Mouse (Mus musculus): ENCODE data around the gene Gm34302. TPM values are rescaled to one million over a fixed set of nuclear protein-coding genes. Genes with fewer than 3 reads are reported as not detected.
"Not testable (repeated sequence)": the region's sequence is repeated elsewhere in the genome, so short reads cannot be mapped to it uniquely, and the experiment has no call there.

The Gm34302 gene
- not detected in 2 replicates for polyA plus RNA-seq (2015; fragmentation: Nextera tagmentation; extraction: Ambion mirVana)

DNA sequence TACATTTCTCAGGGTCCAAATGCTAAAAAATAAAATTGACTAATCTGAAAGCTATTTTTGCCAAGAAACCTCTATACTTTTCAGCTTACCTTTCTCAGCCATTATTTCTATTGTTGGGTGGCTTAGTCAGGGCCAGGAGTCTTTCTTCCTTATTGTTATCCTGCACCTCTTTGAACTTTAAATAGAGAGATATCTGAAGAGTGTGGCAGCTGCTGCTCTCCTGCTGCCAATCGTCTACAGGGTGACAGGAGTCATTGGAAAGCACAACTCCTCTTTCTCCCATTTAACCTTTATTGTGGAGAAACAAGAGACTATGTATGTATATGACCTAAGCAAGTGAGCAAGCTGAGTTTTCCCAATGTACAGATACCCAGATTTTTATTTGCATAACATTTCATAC is at the start of gene Gm34302:
Gene Gm34302 (minus strand): TSS at position 154 of the 400 bp plus-strand sequence.
- Histone ChIP-seq H3K36me3 (replicated peaks) (no peaks in the 10 kb centered on the region), H3K27ac (no peak within 1 kb of the TSS), H3K9me3 (no peaks in the 10 kb centered on the region), H3K9ac (no peak within 1 kb of the TSS), H3K27me3 (replicated peaks) (no peaks in the 10 kb centered on the region), H3K4me3 (no peak within 1 kb of the TSS), H3K4me1 (no peaks in the 10 kb centered on the region), H3K4me2 (no peak within 1 kb of the TSS)
- WGBS, result 30% methylated on average over 1 of the region's 1 CpGs
- ATAC-seq (replicated peaks), result no peak

GRCm38 (mm10) chr3:63531847-63532246 is 48.2 kb upstream of the Gm34302 start:
- no peak overlapping the region for H3K27ac ChIP-seq
- no peak overlapping the region for H3K4me3 ChIP-seq
- no peaks in the 10 kb centered on the region for H3K27me3 ChIP-seq (replicated peaks)
- H3K36me3 ChIP-seq (replicated peaks), result no peaks in the 10 kb centered on the region
- no peak for ATAC-seq (replicated peaks)
- H3K4me2 ChIP-seq, result no peak overlapping the region
- WGBS, result 60% methylated on average over 1 of the region's 1 CpGs
- no peak overlapping the region for H3K9ac ChIP-seq
- no peaks in the 10 kb centered on the region for H3K4me1 ChIP-seq
- H3K9me3 ChIP-seq, result no peaks in the 10 kb centered on the region

DNA sequence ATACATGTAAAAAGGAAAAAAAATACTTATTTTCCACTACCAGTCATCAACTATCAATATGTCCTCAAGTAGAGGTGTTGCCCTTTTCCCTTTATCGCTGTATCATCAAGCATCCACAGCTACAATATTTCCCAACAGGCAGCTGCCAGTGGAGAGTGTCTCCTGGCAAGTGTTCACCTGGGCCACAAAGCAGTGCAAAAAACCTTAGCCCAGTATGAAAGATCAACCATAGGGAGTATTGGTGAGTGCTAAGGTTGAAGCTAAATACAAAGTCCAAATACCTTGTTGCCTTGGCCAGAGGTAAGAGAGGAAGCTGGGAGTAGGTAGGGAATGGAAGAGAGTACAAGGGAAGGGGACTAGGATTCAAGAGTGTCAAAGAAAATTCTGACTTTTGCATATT is 34.0 kb upstream of the Gm34302 start:
- Histone ChIP-seq H3K36me3 (replicated peaks) (no peaks in the 10 kb centered on the region), H3K27ac (no peak overlapping the region), H3K4me3 (no peak overlapping the region), H3K9ac (no peak overlapping the region), H3K27me3 (replicated peaks) (no peaks in the 10 kb centered on the region), H3K4me2 (no peak overlapping the region), H3K9me3 (no peaks in the 10 kb centered on the region), H3K4me1 (no peaks in the 10 kb centered on the region)
- WGBS, result 93% methylated on average over 1 of the region's 1 CpGs
- ATAC-seq (replicated peaks), result no peak

DNA sequence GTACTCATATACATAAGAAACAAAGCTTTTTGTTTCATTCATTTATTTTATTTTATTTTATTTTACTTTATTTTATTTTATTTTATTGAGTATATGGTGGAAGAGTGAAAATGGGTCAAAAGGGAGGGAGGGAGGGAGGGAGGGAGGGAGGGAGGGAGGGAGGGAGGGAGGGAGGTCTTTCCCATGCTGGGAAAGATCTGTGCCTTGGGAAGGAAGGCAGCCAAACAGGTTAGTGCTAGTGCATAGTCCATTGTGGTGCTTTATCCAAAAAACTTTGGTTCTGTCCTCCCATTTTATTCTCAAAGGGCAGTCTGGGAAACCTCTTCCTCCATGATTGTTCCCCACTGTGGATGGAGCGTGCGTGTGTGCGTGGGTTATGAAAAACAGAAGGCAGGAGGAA is 32.6 kb upstream of the Gm34302 start:
- not testable (repeated sequence) for H3K36me3 ChIP-seq (replicated peaks); H3K9ac ChIP-seq; H3K9me3 ChIP-seq; H3K4me1 ChIP-seq; H3K27ac ChIP-seq; H3K27me3 ChIP-seq (replicated peaks); H3K4me2 ChIP-seq; H3K4me3 ChIP-seq; ATAC-seq (replicated peaks)
- 91% methylated on average over 3 of the region's 3 CpGs for WGBS

DNA sequence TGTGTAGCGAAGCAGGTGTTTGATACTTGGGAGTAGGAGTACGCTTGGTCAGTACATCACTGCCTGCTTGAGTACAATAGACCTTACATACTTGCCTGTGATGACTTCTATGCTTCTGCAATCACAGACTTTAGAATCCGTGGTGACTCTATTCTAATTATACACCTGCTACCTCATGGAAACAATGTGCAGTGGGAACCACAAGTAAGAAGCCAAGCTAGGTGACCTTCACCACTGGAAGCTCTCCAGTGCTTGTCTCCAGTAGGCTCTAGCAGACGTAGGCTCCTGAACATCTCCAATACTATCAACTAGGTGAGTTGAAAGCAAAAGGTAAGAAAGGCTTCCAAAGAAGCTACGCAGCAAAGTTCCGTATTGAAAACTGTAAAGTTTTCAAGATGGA is 27.6 kb upstream of the Gm34302 start:
- WGBS, result 90% methylated on average over 6 of the region's 6 CpGs
- no peak for ATAC-seq (replicated peaks)

DNA sequence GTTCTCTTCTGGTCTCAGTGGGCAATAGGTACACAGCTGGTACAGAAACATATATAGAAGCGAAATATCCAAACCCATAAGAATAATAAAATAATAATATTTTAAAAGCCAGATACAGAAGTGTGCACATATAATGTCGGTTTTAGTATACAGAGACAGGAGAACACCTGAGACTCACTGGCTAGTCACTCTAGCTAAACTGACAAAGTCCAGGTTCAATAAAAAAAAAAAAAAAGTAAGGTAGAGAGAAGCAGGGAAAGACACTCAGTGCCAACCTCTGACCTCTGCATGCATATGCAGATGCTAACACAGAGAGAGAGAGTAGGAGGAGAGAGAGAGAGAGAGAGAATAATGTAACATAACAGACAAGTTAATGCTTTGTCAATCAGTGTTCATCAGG is 25.8 kb upstream of the Gm34302 start:
- no peak overlapping the region for H3K27ac ChIP-seq
- ATAC-seq (replicated peaks), result no peak
- no peaks in the 10 kb centered on the region for H3K27me3 ChIP-seq (replicated peaks)
- H3K4me2 ChIP-seq, result no peak overlapping the region
- 90% methylated on average over 2 of the region's 2 CpGs for WGBS
- H3K36me3 ChIP-seq (replicated peaks), result no peaks in the 10 kb centered on the region
- no peaks in the 10 kb centered on the region for H3K9me3 ChIP-seq
- H3K4me1 ChIP-seq, result no peaks in the 10 kb centered on the region
- H3K4me3 ChIP-seq, result no peak overlapping the region
- no peak overlapping the region for H3K9ac ChIP-seq

More for the DNA sequence above, 27.6 kb upstream of the Gm34302 start:
- Histone ChIP-seq H3K27me3 (replicated peaks) (no peaks in the 10 kb centered on the region), H3K4me1 (no peaks in the 10 kb centered on the region), H3K4me2 (no peak overlapping the region), H3K27ac (no peak overlapping the region), H3K9ac (no peak overlapping the region), H3K9me3 (no peaks in the 10 kb centered on the region), H3K4me3 (no peak overlapping the region), H3K36me3 (replicated peaks) (no peaks in the 10 kb centered on the region)

DNA sequence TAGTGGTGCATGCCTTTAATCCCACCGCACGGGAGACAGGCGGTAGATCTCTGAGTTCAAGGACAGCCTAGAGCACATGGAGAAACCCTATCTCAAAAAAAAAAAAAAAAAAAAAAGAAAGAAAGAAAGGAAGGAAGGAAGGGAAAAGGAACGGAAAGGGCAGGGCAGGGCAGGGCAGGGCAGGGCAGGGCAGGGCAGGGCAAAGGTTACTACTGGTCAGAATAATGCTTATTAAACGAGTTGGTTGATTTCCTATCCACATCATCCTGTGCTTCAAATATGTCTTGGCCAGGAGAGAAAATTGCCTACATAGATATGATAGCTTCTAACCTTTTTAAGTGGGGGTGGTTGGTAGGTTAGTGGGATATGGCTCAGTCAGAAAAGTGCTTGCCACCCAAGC is 25.2 kb upstream of the Gm34302 start:
- H3K4me2 ChIP-seq, result no peak overlapping the region
- H3K27ac ChIP-seq, result no peak overlapping the region
- H3K36me3 ChIP-seq (replicated peaks), result no peaks in the 10 kb centered on the region
- no peaks in the 10 kb centered on the region for H3K27me3 ChIP-seq (replicated peaks)
- no peak overlapping the region for H3K9ac ChIP-seq
- no peaks in the 10 kb centered on the region for H3K4me1 ChIP-seq
- no peak overlapping the region for H3K4me3 ChIP-seq
- 77% methylated on average over 5 of the region's 5 CpGs for WGBS
- no peak for ATAC-seq (replicated peaks)
- no peaks in the 10 kb centered on the region for H3K9me3 ChIP-seq

GRCm38 (mm10) chr3:63504433-63504832 is 20.8 kb upstream of the Gm34302 start:
- no peaks in the 10 kb centered on the region for H3K36me3 ChIP-seq (replicated peaks)
- no peak overlapping the region for H3K4me3 ChIP-seq
- no peak overlapping the region for H3K27ac ChIP-seq
- no peaks in the 10 kb centered on the region for H3K9me3 ChIP-seq
- no peak for ATAC-seq (replicated peaks)
- no peaks in the 10 kb centered on the region for H3K4me1 ChIP-seq
- no peak overlapping the region for H3K9ac ChIP-seq
- H3K27me3 ChIP-seq (replicated peaks), result no peaks in the 10 kb centered on the region
- H3K4me2 ChIP-seq, result no peak overlapping the region
- 91% methylated on average over 5 of the region's 5 CpGs for WGBS

GRCm38 (mm10) chr3:63494625-63495382 is 11.1 kb upstream of the Gm34302 start:
- WGBS, result 81% methylated on average over 5 of the region's 5 CpGs
- Histone ChIP-seq H3K4me2 (no peak overlapping the region), H3K4me3 (no peak overlapping the region), H3K4me1 (no peaks in the 10 kb centered on the region), H3K9ac (no peak overlapping the region), H3K36me3 (replicated peaks) (no peaks in the 10 kb centered on the region), H3K27me3 (replicated peaks) (no peaks in the 10 kb centered on the region), H3K27ac (no peak overlapping the region), H3K9me3 (no peaks in the 10 kb centered on the region)
- no peak for ATAC-seq (replicated peaks)

DNA sequence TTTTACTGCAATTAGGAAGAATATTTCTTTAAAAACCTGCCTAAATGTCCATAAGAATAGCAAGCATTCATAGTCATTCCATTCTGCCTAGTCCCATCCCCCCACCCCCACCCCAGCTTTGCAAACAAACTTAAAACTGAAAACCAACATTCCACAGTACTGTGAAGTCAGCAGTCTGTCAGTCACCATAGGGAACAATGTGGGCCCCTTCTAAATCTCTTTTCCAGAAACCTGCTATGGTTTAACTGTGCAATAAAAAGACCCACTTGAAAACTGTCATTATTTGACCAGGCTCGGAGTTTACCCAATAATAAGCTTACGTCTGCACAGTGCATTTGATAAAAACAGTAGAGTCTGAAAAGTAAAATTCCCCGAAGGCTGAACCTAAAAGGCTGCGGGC is 9.9 kb upstream of the Gm34302 start:
- H3K4me2 ChIP-seq, result no peak overlapping the region
- H3K27ac ChIP-seq, result no peak overlapping the region
- H3K4me1 ChIP-seq, result no peaks in the 10 kb centered on the region
- no peak overlapping the region for H3K4me3 ChIP-seq
- H3K9me3 ChIP-seq, result no peaks in the 10 kb centered on the region
- no peaks in the 10 kb centered on the region for H3K36me3 ChIP-seq (replicated peaks)
- H3K9ac ChIP-seq, result no peak overlapping the region
- no peaks in the 10 kb centered on the region for H3K27me3 ChIP-seq (replicated peaks)
- ATAC-seq (replicated peaks), result no peak
- 48% methylated on average over 4 of the region's 4 CpGs for WGBS

GRCm38 (mm10) chr3:63440426-63441125 is 43.1 kb downstream of the Gm34302 start:
- ATAC-seq (replicated peaks), result no peak
- Histone ChIP-seq H3K27ac (no peak overlapping the region), H3K4me3 (no peak overlapping the region), H3K9ac (no peak overlapping the region), H3K9me3 (no peaks in the 10 kb centered on the region), H3K27me3 (replicated peaks) (no peaks in the 10 kb centered on the region), H3K4me1 (no peaks in the 10 kb centered on the region), H3K36me3 (replicated peaks) (no peaks in the 10 kb centered on the region), H3K4me2 (no peak overlapping the region)
- 93% methylated on average over 1 of the region's 1 CpGs for WGBS

GRCm38 (mm10) chr3:63439738-63440137 is 43.9 kb downstream of the Gm34302 start:
- Histone ChIP-seq H3K4me3 (no peak overlapping the region), H3K4me2 (no peak overlapping the region), H3K36me3 (replicated peaks) (no peaks in the 10 kb centered on the region), H3K9me3 (no peaks in the 10 kb centered on the region), H3K27me3 (replicated peaks) (no peaks in the 10 kb centered on the region), H3K9ac (no peak overlapping the region), H3K4me1 (no peaks in the 10 kb centered on the region), H3K27ac (no peak overlapping the region)
- no peak for ATAC-seq (replicated peaks)
- 97% methylated on average over 2 of the region's 2 CpGs for WGBS

- no peak for ATAC-seq (replicated peaks)
- H3K4me1 ChIP-seq, result no peaks in the 10 kb centered on the region
- no peak overlapping the region for H3K9ac ChIP-seq
- H3K27ac ChIP-seq, result no peak overlapping the region
- no peak overlapping the region for H3K4me3 ChIP-seq
- H3K4me2 ChIP-seq, result no peak overlapping the region
- no peaks in the 10 kb centered on the region for H3K27me3 ChIP-seq (replicated peaks)
- no peaks in the 10 kb centered on the region for H3K36me3 ChIP-seq (replicated peaks)
- 85% methylated on average over 3 of the region's 3 CpGs for WGBS
- no peaks in the 10 kb centered on the region for H3K9me3 ChIP-seq
These were observed 44.8 kb downstream of the Gm34302 start for GRCm38 (mm10) chr3:63438898-63439297.

Measured in midbrain, embryonic 15.5 days (tissue).